Mouse (Mus musculus): Measurements from ENCODE around the gene Zbtb4. TPM values are rescaled to one million over a fixed set of nuclear protein-coding genes. Genes with fewer than 3 reads are reported as not detected.

The Zbtb4 gene
- total and polyA plus RNA-seq, 3 experiments, result 2.4 to 2.7 TPM; not detected in 1

GRCm38 (mm10) chr11:69799394-69800137 is 33.9 kb downstream of the Zbtb4 start:
- Histone ChIP-seq H3K9ac (ENCODE audit: control insufficient read depth, low read depth, low read length, poor library complexity, severe bottlenecking) (peak overlapping the region; percentile 77), H3K27me3 (ENCODE audit: control insufficient read depth in 1 of 2, insufficient read depth in 2 of 2, low read length in 2 of 2) (no peaks in the 10 kb centered on the region), H3K36me3 (ENCODE audit: control insufficient read depth in 1 of 2, insufficient read depth in 2 of 2, low read length in 2 of 2) (peaks cover 0 to 11% of the 10 kb centered on the region in 2 experiments; a peak in 2 of 4 replicates), H3K4me3 (ENCODE audit: control insufficient read depth in 1 of 2, insufficient read depth in 1 of 2, low read depth in 2 of 2, low read length in 2 of 2) (peak overlapping the region; percentile 58 to 89), H3K27ac (ENCODE audit: control insufficient read depth, low read depth, low read length) (peak overlapping the region; percentile 74), H3K79me2 (ENCODE audit: control insufficient read depth, insufficient read depth, low read length, poor library complexity) (peaks cover 8% of the 10 kb centered on the region; the same call in 1 of the 2 replicates), H3K4me1 (ENCODE audit: control insufficient read depth in 1 of 2, insufficient read depth in 2 of 2, low read length in 2 of 2) (peaks cover 8 to 20% of the 10 kb centered on the region in 2 experiments), H3K9me3 (replicated peaks; ENCODE audit: insufficient read depth, low read length) (no peaks in the 10 kb centered on the region)
- peak; percentile 92 for DNase-seq (ENCODE audit: low read depth, low spot score)
- TF ChIP-seq MAX (IDR thresholded peaks at IDR 0.05; ENCODE audit: low read length) (no peak), CHD2 (IDR thresholded peaks at IDR 0.05; ENCODE audit: low read length) (peak; percentile 51), MEF2A (IDR thresholded peaks at IDR 0.05; ENCODE audit: extremely low read depth, insufficient replicate concordance, low read depth, low read length, poor library complexity, severe bottlenecking) (no peak), NRF1 (IDR thresholded peaks at IDR 0.05; ENCODE audit: insufficient read depth, low read depth, low read length, poor library complexity, severe bottlenecking) (no peak), BHLHE40 (IDR thresholded peaks at IDR 0.05; ENCODE audit: borderline replicate concordance, low read depth, low read length) (no peak; the same call in 1 of the 2 replicates), CTCF (IDR thresholded peaks at IDR 0.05 in 2 of 3, conservative IDR thresholded peaks at IDR 0.05 in 1 of 3; ENCODE audit: control insufficient read depth in 1 of 3, insufficient read depth in 1 of 3, low read depth in 2 of 3, low read length in 3 of 3, poor library complexity in 1 of 3, severe bottlenecking in 1 of 3) (no peak), GABPA (IDR thresholded peaks at IDR 0.05; ENCODE audit: low read depth, low read length) (no peak), ELF1 (IDR thresholded peaks at IDR 0.05; ENCODE audit: low read depth, low read length) (peak; percentile 66), POLR2AphosphoS5 (IDR thresholded peaks at IDR 0.05; ENCODE audit: borderline replicate concordance, low read depth, low read length) (no peak), MYC (IDR thresholded peaks at IDR 0.05; ENCODE audit: low read depth, low read length) (no peak), ZKSCAN1 (IDR thresholded peaks at IDR 0.05; ENCODE audit: low read depth, low read length) (no peak), MYB (IDR thresholded peaks at IDR 0.05; ENCODE audit: low read depth, low read length) (no peak), JUND (IDR thresholded peaks at IDR 0.05; ENCODE audit: low read depth, low read length) (0 out of 2 replicates have a peak, but pooled peaks have one; percentile 83), TBP (IDR thresholded peaks at IDR 0.05; ENCODE audit: low read depth, low read length) (0 out of 2 replicates have a peak, but pooled peaks have one; percentile 24), POLR2AphosphoS2 (IDR thresholded peaks at IDR 0.05; ENCODE audit: low read length) (no peak), SIN3A (IDR thresholded peaks at IDR 0.05; ENCODE audit: low read length) (peak; percentile 15; the same call in 1 of the 2 replicates), USF2 (IDR thresholded peaks at IDR 0.05; ENCODE audit: borderline replicate concordance in 1 of 2, insufficient read depth in 1 of 2, low read depth in 1 of 2, low read length in 2 of 2) (no peak), USF1 (IDR thresholded peaks at IDR 0.05; ENCODE audit: low read depth, low read length) (no peak), UBTF (IDR thresholded peaks at IDR 0.05; ENCODE audit: borderline replicate concordance, insufficient read depth, low read depth, low read length) (no peak), GATA1 (IDR thresholded peaks at IDR 0.05; ENCODE audit: low read depth, low read length) (no peak; the same call in 1 of the 2 replicates), EP300 (IDR thresholded peaks at IDR 0.05; ENCODE audit: low read depth in 1 of 2, low read length in 2 of 2) (peak; percentile 44; a peak in 3 of 4 replicates), SMC3 (IDR thresholded peaks at IDR 0.05; ENCODE audit: low read depth, low read length) (no peak), MAFK (IDR thresholded peaks at IDR 0.05; ENCODE audit: borderline replicate concordance, low read depth, low read length) (no peak), RCOR1 (IDR thresholded peaks at IDR 0.05; ENCODE audit: low read depth, low read length) (no peak), ZMIZ1 (IDR thresholded peaks at IDR 0.05; ENCODE audit: low read depth, low read length) (no peak), CHD1 (IDR thresholded peaks at IDR 0.05; ENCODE audit: low read depth, low read length) (no peak), TAL1 (IDR thresholded peaks at IDR 0.05; ENCODE audit: low read length) (no peak), KAT2A (conservative IDR thresholded peaks at IDR 0.05; ENCODE audit: low read depth, low read length) (no peak), E2F4 (IDR thresholded peaks at IDR 0.05; ENCODE audit: borderline replicate concordance, low read depth, low read length) (no peak), ZNF384 (IDR thresholded peaks at IDR 0.05; ENCODE audit: low read depth, low read length) (no peak), ZC3H11A (IDR thresholded peaks at IDR 0.05; ENCODE audit: low read depth, low read length) (no peak), HCFC1 (IDR thresholded peaks at IDR 0.05; ENCODE audit: low read depth, low read length) (no peak; the same call in 1 of the 2 replicates), ETS1 (IDR thresholded peaks at IDR 0.05; ENCODE audit: low read depth, low read length) (peak; percentile 57; the same call in 1 of the 2 replicates), POLR2A (IDR thresholded peaks at IDR 0.05; ENCODE audit: control insufficient read depth in 1 of 2, insufficient read depth in 1 of 2, low read depth in 1 of 2, low read length in 2 of 2, poor library complexity in 1 of 2) (no peak), MAZ (IDR thresholded peaks at IDR 0.05; ENCODE audit: low read depth, low read length) (peak; percentile 61; the same call in 1 of the 2 replicates)

Measured in MEL (cell line).